In the genomic region with DNA sequence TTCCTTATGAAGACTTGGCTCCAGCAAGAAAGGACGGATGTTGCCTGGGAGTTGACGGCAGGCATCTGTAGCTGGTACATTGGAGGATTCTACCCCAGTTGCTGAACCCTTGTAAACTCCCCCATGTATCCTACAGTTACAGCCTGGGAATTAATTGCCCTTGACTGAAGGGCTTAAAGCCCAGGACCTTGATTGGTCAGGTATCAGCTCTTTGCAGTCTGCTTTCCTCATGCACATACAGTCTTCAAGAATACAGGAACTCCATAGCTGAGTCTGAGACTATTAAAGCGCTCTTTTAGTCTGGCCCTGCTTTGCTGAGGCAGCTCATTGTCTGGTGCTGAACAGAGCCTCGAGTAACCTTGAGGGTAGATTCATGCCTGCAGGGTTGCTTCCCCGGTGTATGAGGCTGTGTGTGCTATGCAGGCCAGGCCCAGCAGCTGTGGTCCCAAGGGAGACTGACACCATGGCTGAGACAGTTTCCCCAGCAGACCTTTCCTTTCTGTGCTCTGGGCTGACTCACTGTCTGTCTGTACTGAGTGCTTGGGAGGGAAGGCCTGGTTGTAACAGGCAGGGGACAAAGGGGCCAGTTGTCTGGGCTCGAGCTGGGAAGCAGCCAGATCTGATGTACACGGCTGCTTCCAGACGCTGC, we compare ENCODE assay signal across 8 mouse cellular contexts. TPM values are rescaled to one million over a fixed set of nuclear protein-coding genes. Genes with fewer than 3 reads are reported as not detected.
DNase-seq lines count a peak whose midpoint lies in the region; ATAC-seq and TF ChIP-seq lines count a peak whose summit lies in the region.

No protein-coding gene starts in this region.

- H3K27ac ChIP-seq in intestine, postnatal 0 days (ENCODE audit: low read depth, low read length) = no peak overlapping the region

- intact Hi-C loops in gastrocnemius, postnatal 14 days (cut with DNase I; ENCODE audit: low total_unique reads) = no loop called here
- intact Hi-C loops in left cerebral cortex, postnatal 4 days (cut with DNase I) = no loop called here

- DNase-seq in 3T3-L1 (ENCODE audit: low read depth, low spot score) = peak; percentile 90
- DNase-seq in Muller cell, postnatal 12 days (ENCODE audit: inconsistent ontology term) = peak; percentile 93
- peak; percentile 46 for DNase-seq in gastrocnemius, postnatal 14 days
- no peak for DNase-seq in cerebellum, postnatal 14 days
- no peak for DNase-seq in left cerebral cortex, postnatal 4 days
- DNase-seq in cerebellum, postnatal 4 days (ENCODE audit: low spot score in 2 of 2) = no peak
- no peak for DNase-seq in natural killer cell, adult 2 months (ENCODE audit: low spot score in 2 of 2)

- no peaks in the 10 kb centered on the region for H3K27me3 ChIP-seq in intestine, postnatal 0 days (replicated peaks; ENCODE audit: control insufficient read depth, insufficient read depth, low read length)

- no peak overlapping the region for H3K9ac ChIP-seq in intestine, postnatal 0 days (ENCODE audit: low read depth, low read length)

- 62% methylated on average over 8 of the region's 8 CpGs for WGBS in intestine, postnatal 0 days

- no peak for TF ChIP-seq CTCF in intestine, postnatal 0 days (IDR thresholded peaks at IDR 0.05; ENCODE audit: low read depth)

- ATAC-seq in intestine, postnatal 0 days = peak; percentile 60

- H3K4me1 ChIP-seq in intestine, postnatal 0 days (replicated peaks; ENCODE audit: control insufficient read depth, insufficient read depth, low read length) = no peaks in the 10 kb centered on the region

- H3K4me2 ChIP-seq in intestine, postnatal 0 days (replicated peaks; ENCODE audit: low read depth) = no peak overlapping the region

- H3K4me3 ChIP-seq in intestine, postnatal 0 days (ENCODE audit: low read depth, low read length) = no peak overlapping the region

- H3K36me3 ChIP-seq in intestine, postnatal 0 days (ENCODE audit: control insufficient read depth, insufficient read depth) = peaks cover 41% of the 10 kb centered on the region; the same call in 1 of the 2 replicates

- no peaks in the 10 kb centered on the region for H3K9me3 ChIP-seq in intestine, postnatal 0 days (ENCODE audit: control insufficient read depth)

RNA-seq across cellular contexts. Expression of a gene that starts 17.6 kb away (rescaled TPM):
- total RNA-seq in gastrocnemius, postnatal 14 days (2021) = 10 to 100 TPM; 25.4 to 27.0 TPM
- 178 and 192 TPM in 2 replicates for polyA plus RNA-seq in intestine, postnatal 0 days (2015; fragmentation: Nextera tagmentation; extraction: Ambion mirVana)
- total RNA-seq in left cerebral cortex, postnatal 4 days (2021) = 10 to 100 TPM; 40.0 to 41.7 TPM

Comparison
In these comparisons a context has a peak if more than half of its experiments do, and no peak if none do; other contexts are left out.
1. DNase-seq: peak in 3T3-L1 (single experiment), Muller cell, postnatal 12 days (single experiment) and gastrocnemius, postnatal 14 days (single experiment); none in cerebellum, postnatal 14 days (0 of 2), left cerebral cortex, postnatal 4 days (single experiment), cerebellum, postnatal 4 days (0 of 2) and natural killer cell, adult 2 months (0 of 2).